Mouse (Mus musculus) cerebral cortex, adult 2 months (tissue): Measurements from ENCODE around the gene Rab33a.

ENCODE experiments used
- WGBS: fragments of 180-500 bp; shearing (Covaris S2); methylation state at CpG from one replicate; pipeline ENCODE4 v1.1.7; 2018; 5-methylcytosine and 5-hydroxymethylcytosine counted together

Gene Rab33a

GRCm38 (mm10) chrX:48518808-48519548 is at the start of gene Rab33a:
Gene Rab33a, plus strand, starts transcription at chrX:48519285.
- WGBS = 2% methylated on average over 33 of the region's 33 CpGs

DNA sequence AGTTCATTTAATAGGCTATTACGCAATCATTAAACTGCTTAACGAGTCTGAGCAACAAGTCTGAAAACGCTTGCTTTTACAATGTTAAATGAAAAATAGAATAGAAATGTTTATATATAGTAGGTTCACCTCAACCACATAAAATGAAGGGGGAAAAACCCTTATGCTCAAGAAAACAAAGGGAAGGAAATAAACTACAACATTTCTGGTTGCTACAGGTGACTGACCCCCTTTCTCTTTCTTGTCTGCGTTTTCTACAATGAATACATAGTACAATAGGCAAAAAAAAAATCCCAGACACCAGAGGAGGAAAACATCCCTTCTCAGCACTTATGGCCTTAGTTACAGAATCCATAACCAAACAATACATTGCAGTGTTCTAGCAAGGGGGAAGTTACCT is 38.0 kb upstream of the Rab33a start:
- 56% methylated on average over 4 of the region's 4 CpGs for WGBS

GRCm38 (mm10) chrX:48481687-48482086 is 37.4 kb upstream of the Rab33a start:
- 82% methylated on average over 7 of the region's 7 CpGs for WGBS

GRCm38 (mm10) chrX:48493763-48494162 is 25.3 kb upstream of the Rab33a start:
- 90% methylated on average over 8 of the region's 8 CpGs for WGBS

GRCm38 (mm10) chrX:48513166-48513807 is 5.8 kb upstream of the Rab33a start, which contains the start of gene Aifm1:
Gene Aifm1, minus strand, starts transcription at chrX:48513563.
- 1% methylated on average over 45 of the region's 45 CpGs for WGBS

DNA sequence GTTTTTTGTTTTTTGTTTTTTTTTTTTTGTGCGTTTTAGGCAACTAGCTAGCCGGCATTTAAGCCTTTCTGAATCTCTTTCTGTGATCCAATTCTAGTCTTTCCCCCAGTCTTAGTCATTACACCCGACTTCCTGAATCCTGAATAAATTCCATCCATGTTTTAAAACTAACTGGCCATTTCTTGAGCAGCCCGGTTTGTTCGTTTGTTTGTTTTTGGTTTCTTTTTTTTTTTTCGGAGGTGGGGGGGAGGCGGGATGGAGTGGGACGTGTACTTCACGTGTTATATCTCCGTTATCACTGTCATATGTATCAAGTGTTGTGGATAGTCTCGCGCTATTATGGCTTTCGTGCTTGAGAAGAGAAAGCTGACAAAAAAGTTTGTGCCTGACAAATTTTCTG is 5.3 kb upstream of the Rab33a start:
- WGBS = 0% methylated on average over 13 of the region's 13 CpGs

GRCm38 (mm10) chrX:48518211-48518807 is 776 bp upstream of the Rab33a start:
- 5% methylated on average over 15 of the region's 15 CpGs for WGBS

DNA sequence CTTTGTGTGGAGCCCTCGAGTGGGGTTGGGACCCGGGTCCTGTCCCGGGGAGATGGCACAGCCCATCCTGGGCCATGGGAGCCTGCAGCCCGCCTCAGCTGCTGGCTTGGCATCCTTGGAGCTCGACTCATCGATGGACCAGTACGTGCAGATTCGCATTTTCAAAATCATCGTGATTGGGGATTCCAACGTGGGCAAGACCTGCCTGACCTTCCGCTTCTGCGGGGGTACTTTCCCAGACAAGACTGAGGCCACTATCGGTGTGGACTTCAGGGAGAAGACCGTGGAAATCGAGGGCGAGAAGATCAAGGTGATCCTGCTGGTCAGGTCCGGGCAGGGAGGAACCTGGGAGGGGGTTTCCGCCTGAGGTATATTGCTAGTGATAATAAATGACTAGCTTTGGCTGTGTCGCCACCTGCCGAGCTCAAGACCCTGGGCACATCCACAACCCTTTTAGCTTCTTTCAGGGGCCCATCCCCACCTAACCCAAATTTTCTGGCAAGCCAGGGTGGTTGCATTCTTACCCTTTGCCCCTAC is 532 bp downstream of the Rab33a start:
- 3% methylated on average over 20 of the region's 20 CpGs for WGBS

- whole genome bisulfite sequencing = 43% methylated on average over 3 of the region's 3 CpGs
Observed at GRCm38 (mm10) chrX:48521651-48522050, 2.6 kb downstream of the Rab33a start.

DNA sequence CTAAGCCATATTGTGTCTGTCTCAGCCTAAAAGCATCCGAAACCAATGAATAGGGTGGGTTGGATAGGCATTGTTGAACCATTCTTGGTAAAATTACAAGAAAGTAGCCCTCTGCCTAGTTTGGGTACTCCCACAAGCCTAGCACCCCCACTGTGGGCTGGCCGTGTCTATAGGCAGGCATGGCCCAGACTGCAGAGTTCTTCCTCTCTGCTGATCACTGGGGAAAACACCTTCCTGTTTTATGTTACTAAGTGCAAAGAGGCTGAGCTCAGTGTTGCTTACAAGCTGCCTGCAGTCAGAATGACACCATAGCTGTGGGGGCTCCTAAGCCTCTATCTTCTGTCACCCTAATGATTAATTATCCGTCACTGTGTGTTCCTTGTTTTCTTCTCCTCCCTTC is 4.4 kb downstream of the Rab33a start:
- WGBS = 33% methylated on average over 3 of the region's 3 CpGs

DNA sequence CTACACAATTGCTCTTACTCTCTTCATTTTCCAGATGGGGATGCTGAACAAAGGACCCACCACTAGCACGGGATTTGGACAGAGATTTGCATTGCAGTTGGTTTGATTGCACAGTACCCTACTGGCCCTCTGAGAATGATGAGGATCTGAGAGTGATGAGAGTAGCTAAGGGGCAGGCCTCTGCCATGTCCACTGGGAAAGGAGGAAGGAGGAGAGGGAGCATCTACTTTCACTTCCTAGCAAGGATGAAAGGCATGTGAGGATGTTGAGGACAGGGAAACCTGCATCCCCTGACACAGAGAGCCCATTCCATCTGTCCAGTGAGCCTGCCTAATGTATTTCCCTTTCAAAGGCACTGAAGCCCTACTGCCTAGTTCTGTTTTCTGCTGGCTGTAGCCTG is 6.2 kb downstream of the Rab33a start:
- 27% methylated on average over 1 of the region's 1 CpGs for WGBS

- 34% methylated on average over 8 of the region's 8 CpGs for WGBS
Observed at GRCm38 (mm10) chrX:48525866-48526265, 6.8 kb downstream of the Rab33a start.

GRCm38 (mm10) chrX:48526435-48526834 is 7.3 kb downstream of the Rab33a start:
- WGBS = 43% methylated on average over 3 of the region's 3 CpGs

DNA sequence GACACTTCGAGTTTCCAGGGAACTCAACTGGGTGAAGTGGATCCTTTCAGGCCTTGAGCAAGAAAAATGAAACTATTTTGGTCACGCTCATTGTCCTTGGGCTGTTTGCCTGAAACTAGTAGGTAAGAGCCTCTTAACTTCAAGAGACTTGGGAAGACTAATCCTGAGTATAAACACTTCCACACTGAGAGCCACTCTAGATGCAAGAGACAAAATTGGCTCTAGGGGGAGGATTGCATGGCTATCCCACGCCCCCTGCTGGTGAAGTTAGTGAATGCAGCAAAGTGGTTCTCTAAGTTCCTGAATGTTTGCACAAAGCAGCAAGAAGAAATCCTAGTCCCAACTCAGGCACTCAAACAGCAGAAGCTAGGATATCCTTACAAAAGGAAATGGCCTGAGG is 13.1 kb downstream of the Rab33a start:
- WGBS = 21% methylated on average over 3 of the region's 3 CpGs
